Mouse (Mus musculus): ENCODE data around the gene Abhd12. TPM values are rescaled to one million over a fixed set of nuclear protein-coding genes. Genes with fewer than 3 reads are reported as not detected.

Gene Abhd12
- polyA plus RNA-seq, 1 experiment, result 60.0 TPM

GRCm38 (mm10) chr2:150826426-150826825 lies 78.1 kb downstream of the Abhd12 start:
- H3K4me3 ChIP-seq (replicated peaks; ENCODE audit: extremely low read depth, low read depth, low read length), result no peak overlapping the region
- no peak for DNase-seq
- TF ChIP-seq CTCF (IDR thresholded peaks at IDR 0.05; ENCODE audit: insufficient read depth, low read length) (no peak), POLR2A (IDR thresholded peaks at IDR 0.05; ENCODE audit: borderline replicate concordance, extremely low read depth, low read depth, low read length) (no peak)
- 84% methylated on average over 3 of the region's 3 CpGs for whole genome bisulfite sequencing
- H3K4me1 ChIP-seq (ENCODE audit: control insufficient read depth, insufficient read depth, low read length), result no peaks in the 10 kb centered on the region

GRCm38 (mm10) chr2:150822987-150823386 lies 81.6 kb downstream of the Abhd12 start:
- DNase-seq, result no peak
- no peaks in the 10 kb centered on the region for H3K4me1 ChIP-seq (ENCODE audit: control insufficient read depth, insufficient read depth, low read length)
- H3K4me3 ChIP-seq (replicated peaks; ENCODE audit: extremely low read depth, low read depth, low read length), result no peak overlapping the region
- WGBS, result 71% methylated on average over 8 of the region's 8 CpGs
- TF ChIP-seq CTCF (IDR thresholded peaks at IDR 0.05; ENCODE audit: insufficient read depth, low read length) (no peak), POLR2A (IDR thresholded peaks at IDR 0.05; ENCODE audit: borderline replicate concordance, extremely low read depth, low read depth, low read length) (no peak)

GRCm38 (mm10) chr2:150820720-150821119 lies 83.8 kb downstream of the Abhd12 start:
- TF ChIP-seq POLR2A (IDR thresholded peaks at IDR 0.05; ENCODE audit: borderline replicate concordance, extremely low read depth, low read depth, low read length) (no peak), CTCF (IDR thresholded peaks at IDR 0.05; ENCODE audit: insufficient read depth, low read length) (no peak)
- Histone ChIP-seq H3K4me3 (replicated peaks; ENCODE audit: extremely low read depth, low read depth, low read length) (no peak overlapping the region), H3K4me1 (ENCODE audit: control insufficient read depth, insufficient read depth, low read length) (no peaks in the 10 kb centered on the region)
- 75% methylated on average over 8 of the region's 8 CpGs for WGBS
- no peak for DNase-seq

GRCm38 (mm10) chr2:150818742-150819141 lies 85.8 kb downstream of the Abhd12 start:
- Histone ChIP-seq H3K4me1 (ENCODE audit: control insufficient read depth, insufficient read depth, low read length) (no peaks in the 10 kb centered on the region), H3K4me3 (replicated peaks; ENCODE audit: extremely low read depth, low read depth, low read length) (no peak overlapping the region)
- TF ChIP-seq POLR2A (IDR thresholded peaks at IDR 0.05; ENCODE audit: borderline replicate concordance, extremely low read depth, low read depth, low read length) (no peak), CTCF (IDR thresholded peaks at IDR 0.05; ENCODE audit: insufficient read depth, low read length) (no peak)
- no peak for DNase-seq
- 85% methylated on average over 8 of the region's 8 CpGs for WGBS

- 90% methylated on average over 18 of the region's 18 CpGs for WGBS
- no peaks in the 10 kb centered on the region for H3K4me1 ChIP-seq (ENCODE audit: control insufficient read depth, insufficient read depth, low read length)
- no peak for DNase-seq
- no peak overlapping the region for H3K4me3 ChIP-seq (replicated peaks; ENCODE audit: extremely low read depth, low read depth, low read length)
- TF ChIP-seq POLR2A (IDR thresholded peaks at IDR 0.05; ENCODE audit: borderline replicate concordance, extremely low read depth, low read depth, low read length) (no peak), CTCF (IDR thresholded peaks at IDR 0.05; ENCODE audit: insufficient read depth, low read length) (no peak)
Observed at GRCm38 (mm10) chr2:150816676-150817402, 87.7 kb downstream of the Abhd12 start.

GRCm38 (mm10) chr2:150812816-150813215 lies 91.7 kb downstream of the Abhd12 start:
- no peak overlapping the region for H3K4me3 ChIP-seq (replicated peaks; ENCODE audit: extremely low read depth, low read depth, low read length)
- 98% methylated on average over 6 of the region's 6 CpGs for WGBS
- TF ChIP-seq CTCF (IDR thresholded peaks at IDR 0.05; ENCODE audit: insufficient read depth, low read length) (no peak), POLR2A (IDR thresholded peaks at IDR 0.05; ENCODE audit: borderline replicate concordance, extremely low read depth, low read depth, low read length) (no peak)
- no peak for DNase-seq
- H3K4me1 ChIP-seq (ENCODE audit: control insufficient read depth, insufficient read depth, low read length), result no peaks in the 10 kb centered on the region

GRCm38 (mm10) chr2:150810603-150811002 lies 93.9 kb downstream of the Abhd12 start:
- WGBS, result 66% methylated on average over 5 of the region's 5 CpGs
- TF ChIP-seq POLR2A (IDR thresholded peaks at IDR 0.05; ENCODE audit: borderline replicate concordance, extremely low read depth, low read depth, low read length) (no peak), CTCF (IDR thresholded peaks at IDR 0.05; ENCODE audit: insufficient read depth, low read length) (no peak)
- DNase-seq, result no peak

GRCm38 (mm10) chr2:150808812-150809211 lies 95.7 kb downstream of the Abhd12 start:
- Histone ChIP-seq H3K4me3 (replicated peaks; ENCODE audit: extremely low read depth, low read depth, low read length) (no peak overlapping the region), H3K4me1 (ENCODE audit: control insufficient read depth, insufficient read depth, low read length) (no peaks in the 10 kb centered on the region)
- 89% methylated on average over 6 of the region's 6 CpGs for WGBS
- no peak for DNase-seq
- TF ChIP-seq CTCF (IDR thresholded peaks at IDR 0.05; ENCODE audit: insufficient read depth, low read length), result no peak
- TF ChIP-seq POLR2A (IDR thresholded peaks at IDR 0.05; ENCODE audit: borderline replicate concordance, extremely low read depth, low read depth, low read length), result no peak

More at GRCm38 (mm10) chr2:150810603-150811002, 93.9 kb downstream of the Abhd12 start:
- no peak overlapping the region for H3K4me3 ChIP-seq (replicated peaks; ENCODE audit: extremely low read depth, low read depth, low read length)
- no peaks in the 10 kb centered on the region for H3K4me1 ChIP-seq (ENCODE audit: control insufficient read depth, insufficient read depth, low read length)

- H3K4me3 ChIP-seq (replicated peaks; ENCODE audit: extremely low read depth, low read depth, low read length), result no peak overlapping the region
- 82% methylated on average over 6 of the region's 6 CpGs for whole genome bisulfite sequencing
- TF ChIP-seq CTCF (IDR thresholded peaks at IDR 0.05; ENCODE audit: insufficient read depth, low read length) (no peak), POLR2A (IDR thresholded peaks at IDR 0.05; ENCODE audit: borderline replicate concordance, extremely low read depth, low read depth, low read length) (no peak)
- no peak for DNase-seq
- no peaks in the 10 kb centered on the region for H3K4me1 ChIP-seq (ENCODE audit: control insufficient read depth, insufficient read depth, low read length)
Observed at GRCm38 (mm10) chr2:150808381-150808780, 96.2 kb downstream of the Abhd12 start.

- no peak for DNase-seq
- 96% methylated on average over 1 of the region's 1 CpGs for WGBS
- no peaks in the 10 kb centered on the region for H3K4me1 ChIP-seq (ENCODE audit: control insufficient read depth, insufficient read depth, low read length)
- no peak overlapping the region for H3K4me3 ChIP-seq (replicated peaks; ENCODE audit: extremely low read depth, low read depth, low read length)
- TF ChIP-seq POLR2A (IDR thresholded peaks at IDR 0.05; ENCODE audit: borderline replicate concordance, extremely low read depth, low read depth, low read length) (no peak), CTCF (IDR thresholded peaks at IDR 0.05; ENCODE audit: insufficient read depth, low read length) (no peak)
Observed at GRCm38 (mm10) chr2:150803035-150803434, 101.5 kb downstream of the Abhd12 start.

All from lung, adult 2 months (tissue).